Mouse (Mus musculus) testis, adult 2 months (tissue): Measurements from ENCODE around the gene C2.

Experiments used
- CTCF ChIP-seq: fragments of 200-500 bp; IDR thresholded peaks from 2 replicates; pipeline ENCODE4 v1.5.1; 2012; ENCODE audit warnings: low read depth, mild to moderate bottlenecking, inconsistent platforms, low read length, moderate library complexity; ENCODE audit not compliant: control insufficient read depth, insufficient read depth, insufficient replicate concordance
- POLR2A ChIP-seq: fragments of 200-500 bp; IDR thresholded peaks from 2 replicates; pipeline ENCODE4 v1.6.1; 2012; ENCODE audit warnings: low read depth, mild to moderate bottlenecking, inconsistent platforms, low read length, moderate library complexity; ENCODE audit not compliant: control insufficient read depth

- no peak for TF ChIP-seq CTCF
- no peak for TF ChIP-seq POLR2A
Observed at GRCm38 (mm10) chr17:34893072-34893824, 4.8 kb downstream of the C2 start.
